Mouse (Mus musculus): ENCODE measurements around the gene Gm11938. TPM values are rescaled to one million over a fixed set of nuclear protein-coding genes. Genes with fewer than 3 reads are reported as not detected.

Gene Gm11938
- total RNA-seq, 2 experiments from 2014 or later = not detected

GRCm38 (mm10) chr11:99574106-99574505 is 29.0 kb downstream of the Gm11938 start:
- ATAC-seq (ENCODE audit: poor library complexity, severe bottlenecking) = peak; percentile 82

- no peak for ATAC-seq (ENCODE audit: poor library complexity, severe bottlenecking)
Observed at GRCm38 (mm10) chr11:99573164-99573563, 29.9 kb downstream of the Gm11938 start.

GRCm38 (mm10) chr11:99566530-99566929 is 36.6 kb downstream of the Gm11938 start, which contains the start of gene Krtap3-1:
Gene Krtap3-1 (minus strand): TSS chr11:99566630.
- ATAC-seq (ENCODE audit: poor library complexity, severe bottlenecking) = no peak

- no peak for ATAC-seq (ENCODE audit: poor library complexity, severe bottlenecking)
Observed at GRCm38 (mm10) chr11:99562580-99562979, 40.5 kb downstream of the Gm11938 start.

- no peak for ATAC-seq (ENCODE audit: poor library complexity, severe bottlenecking)
Observed at GRCm38 (mm10) chr11:99559366-99559765, 43.7 kb downstream of the Gm11938 start, which contains the start of gene Gm11939. Gene Gm11939 (minus strand): TSS chr11:99559466.

- no peak for ATAC-seq (ENCODE audit: poor library complexity, severe bottlenecking)
Observed at GRCm38 (mm10) chr11:99557976-99558745, 44.9 kb downstream of the Gm11938 start.

- no peak for ATAC-seq (ENCODE audit: poor library complexity, severe bottlenecking)
Observed at GRCm38 (mm10) chr11:99556753-99557152, 46.4 kb downstream of the Gm11938 start, which contains the start of gene Krtap3-2. Gene Krtap3-2 (minus strand): TSS chr11:99556853.

- no peak for ATAC-seq (ENCODE audit: poor library complexity, severe bottlenecking)
Observed at GRCm38 (mm10) chr11:99556195-99556594, 46.9 kb downstream of the Gm11938 start.

Other genes with a start within 250 kb of the Gm11938 start
Only the 30 nearest of the 36 such genes appear.
- gene Krt12, start 181.0 kb downstream of the Gm11938 start, total RNA-seq (2015) = not detected in 2 replicates
- not detected in 2 replicates for gene Krt12, start 181.0 kb downstream of the Gm11938 start, total RNA-seq (2017)
- not detected in 2 replicates for gene Krt20, start 165.2 kb downstream of the Gm11938 start, total RNA-seq (2015)
- not detected in 2 replicates for gene Krt20, start 165.2 kb downstream of the Gm11938 start, total RNA-seq (2017)
- gene Krt23, start 110.2 kb downstream of the Gm11938 start, total RNA-seq (2015) = not detected in 2 replicates
- not detected in 2 replicates for gene Krt23, start 110.2 kb downstream of the Gm11938 start, total RNA-seq (2017)
- gene Krt39, start 82.0 kb downstream of the Gm11938 start, total RNA-seq (2015) = not detected in 2 replicates
- not detected in 2 replicates for gene Krt39, start 82.0 kb downstream of the Gm11938 start, total RNA-seq (2017)
- gene Krt40, start 60.1 kb downstream of the Gm11938 start, total RNA-seq (2015) = not detected in 2 replicates
- not detected in 2 replicates for gene Krt40, start 60.1 kb downstream of the Gm11938 start, total RNA-seq (2017)
- not detected in 2 replicates for gene Krtap3-3, start 52.4 kb downstream of the Gm11938 start, total RNA-seq (2015)
- not detected in 2 replicates for gene Krtap3-3, start 52.4 kb downstream of the Gm11938 start, total RNA-seq (2017)
- not detected in 2 replicates for gene Krtap3-2, start 46.5 kb downstream of the Gm11938 start, total RNA-seq (2015)
- not detected in 2 replicates for gene Krtap3-2, start 46.5 kb downstream of the Gm11938 start, total RNA-seq (2017)
- not detected in 2 replicates for gene Gm11939, start 43.8 kb downstream of the Gm11938 start, total RNA-seq (2015)
- not detected in 2 replicates for gene Gm11939, start 43.8 kb downstream of the Gm11938 start, total RNA-seq (2017)
- not detected in 2 replicates for gene Krtap3-1, start 36.7 kb downstream of the Gm11938 start, total RNA-seq (2015)
- not detected in 2 replicates for gene Krtap3-1, start 36.7 kb downstream of the Gm11938 start, total RNA-seq (2017)
- not detected in 2 replicates for gene Krtap1-5, start 22.3 kb downstream of the Gm11938 start, total RNA-seq (2015)
- not detected in 2 replicates for gene Krtap1-5, start 22.3 kb downstream of the Gm11938 start, total RNA-seq (2017)
- not detected in 2 replicates for gene Krtap1-4, start 19.7 kb downstream of the Gm11938 start, total RNA-seq (2015)
- not detected in 2 replicates for gene Krtap1-4, start 19.7 kb downstream of the Gm11938 start, total RNA-seq (2017)
- not detected in 2 replicates for gene Krtap1-3, start 12.0 kb downstream of the Gm11938 start, total RNA-seq (2015)
- gene Krtap1-3, start 12.0 kb downstream of the Gm11938 start, total RNA-seq (2017) = not detected in 2 replicates
- not detected in 2 replicates for gene Krtap9-3, start 5.2 kb downstream of the Gm11938 start, total RNA-seq (2015)
- not detected in 2 replicates for gene Krtap9-3, start 5.2 kb downstream of the Gm11938 start, total RNA-seq (2017)
- not detected in 2 replicates for gene Gm11937, start 6.9 kb upstream of the Gm11938 start, total RNA-seq (2015)
- not detected in 2 replicates for gene Gm11937, start 6.9 kb upstream of the Gm11938 start, total RNA-seq (2017)
- gene Krtap2-4, start 11.5 kb upstream of the Gm11938 start, total RNA-seq (2015) = not detected in 2 replicates
- not detected in 2 replicates for gene Krtap2-4, start 11.5 kb upstream of the Gm11938 start, total RNA-seq (2017)
- gene Gm11562, start 17.1 kb upstream of the Gm11938 start, total RNA-seq (2015) = not detected in 2 replicates
- gene Gm11562, start 17.1 kb upstream of the Gm11938 start, total RNA-seq (2017) = not detected in 2 replicates
- not detected in 2 replicates for gene Krtap4-1, start 24.9 kb upstream of the Gm11938 start, total RNA-seq (2015)
- not detected in 2 replicates for gene Krtap4-1, start 24.9 kb upstream of the Gm11938 start, total RNA-seq (2017)
- gene Krtap4-2, start 31.8 kb upstream of the Gm11938 start, total RNA-seq (2015) = not detected in 2 replicates
- gene Krtap4-2, start 31.8 kb upstream of the Gm11938 start, total RNA-seq (2017) = not detected in 2 replicates
- not detected in 2 replicates for gene Krtap4-7, start 40.8 kb upstream of the Gm11938 start, total RNA-seq (2015)
- not detected in 2 replicates for gene Krtap4-7, start 40.8 kb upstream of the Gm11938 start, total RNA-seq (2017)
- not detected in 2 replicates for gene Gm11555, start 46.9 kb upstream of the Gm11938 start, total RNA-seq (2015)
- gene Gm11555, start 46.9 kb upstream of the Gm11938 start, total RNA-seq (2017) = not detected in 2 replicates
- not detected in 2 replicates for gene Gm11563, start 55.7 kb upstream of the Gm11938 start, total RNA-seq (2015)
- gene Gm11563, start 55.7 kb upstream of the Gm11938 start, total RNA-seq (2017) = not detected in 2 replicates
- gene Krtap4-6, start 62.7 kb upstream of the Gm11938 start, total RNA-seq (2015) = not detected in 2 replicates
- not detected in 2 replicates for gene Krtap4-6, start 62.7 kb upstream of the Gm11938 start, total RNA-seq (2017)
- not detected in 2 replicates for gene Gm14190, start 87.4 kb upstream of the Gm11938 start, total RNA-seq (2015)
- not detected in 2 replicates for gene Gm14190, start 87.4 kb upstream of the Gm11938 start, total RNA-seq (2017)
- not detected in 2 replicates for gene Gm14180, start 131.0 kb upstream of the Gm11938 start, total RNA-seq (2015)
- gene Gm14180, start 131.0 kb upstream of the Gm11938 start, total RNA-seq (2017) = not detected in 2 replicates
- not detected in 2 replicates for gene Gm11595, start 169.6 kb upstream of the Gm11938 start, total RNA-seq (2015)
- not detected in 2 replicates for gene Gm11595, start 169.6 kb upstream of the Gm11938 start, total RNA-seq (2017)
- gene Krtap4-8, start 177.4 kb upstream of the Gm11938 start, total RNA-seq (2015) = not detected in 2 replicates
- not detected in 2 replicates for gene Krtap4-8, start 177.4 kb upstream of the Gm11938 start, total RNA-seq (2017)
- gene Krtap4-9, start 181.9 kb upstream of the Gm11938 start, total RNA-seq (2015) = not detected in 2 replicates
- not detected in 2 replicates for gene Krtap4-9, start 181.9 kb upstream of the Gm11938 start, total RNA-seq (2017)
- not detected in 2 replicates for gene Gm11596, start 190.2 kb upstream of the Gm11938 start, total RNA-seq (2015)
- gene Gm11596, start 190.2 kb upstream of the Gm11938 start, total RNA-seq (2017) = not detected in 2 replicates
- not detected in 2 replicates for gene Gm11569, start 195.6 kb upstream of the Gm11938 start, total RNA-seq (2015)
- gene Gm11569, start 195.6 kb upstream of the Gm11938 start, total RNA-seq (2017) = not detected in 2 replicates
- gene Gm11554, start 201.1 kb upstream of the Gm11938 start, total RNA-seq (2015) = not detected in 2 replicates
- not detected in 2 replicates for gene Gm11554, start 201.1 kb upstream of the Gm11938 start, total RNA-seq (2017)

All from megakaryocyte, adult 5-6 weeks (primary cell).